Mouse (Mus musculus): ENCODE results near the gene Fgfr2.

The Fgfr2 gene

DNA sequence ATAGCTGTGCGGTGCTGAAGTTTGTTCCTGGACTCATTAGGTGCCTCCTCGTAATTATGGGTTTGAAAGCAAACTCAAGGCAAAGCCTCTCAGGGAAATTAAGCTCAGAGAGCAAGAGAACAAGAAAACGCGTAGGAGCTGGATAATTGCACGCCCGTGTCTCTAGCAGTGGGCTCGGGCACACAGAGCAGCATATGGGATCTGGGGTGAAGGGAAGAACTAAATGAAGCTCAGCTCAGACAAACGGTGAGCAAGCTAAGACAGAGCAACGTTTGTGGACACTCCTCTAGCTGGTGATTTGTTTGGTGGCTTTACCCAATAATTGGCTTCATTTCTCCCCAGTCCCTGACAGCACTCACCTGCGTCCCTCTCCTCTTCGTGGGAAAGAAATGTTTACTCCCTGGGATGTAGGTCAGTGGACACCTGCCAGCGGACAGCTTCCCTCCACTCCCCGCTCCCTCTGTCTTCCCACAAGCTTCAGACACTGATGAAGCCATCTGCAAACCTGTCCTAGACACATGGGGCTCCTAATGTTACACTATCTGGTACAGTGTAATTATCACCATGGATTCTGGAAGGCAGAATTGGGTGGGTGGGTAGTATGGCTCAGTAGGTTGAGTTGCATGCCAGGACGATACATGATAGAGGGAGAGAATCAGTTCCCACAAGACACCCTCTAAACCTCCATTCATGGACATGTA is 1117.0 kb downstream of the Fgfr2 start:
- DNase-seq (ENCODE audit: low read depth, low spot score) = no peak

GRCm38 (mm10) chr7:131992873-131993272 is 1130.3 kb downstream of the Fgfr2 start:
- no peak for DNase-seq (ENCODE audit: low read depth, low spot score)

GRCm38 (mm10) chr7:131992226-131992625 is 1130.9 kb downstream of the Fgfr2 start:
- DNase-seq (ENCODE audit: low read depth, low spot score) = no peak

- no peak for DNase-seq (ENCODE audit: low read depth, low spot score)
These were observed 1134.1 kb downstream of the Fgfr2 start for GRCm38 (mm10) chr7:131989056-131989455.

DNA sequence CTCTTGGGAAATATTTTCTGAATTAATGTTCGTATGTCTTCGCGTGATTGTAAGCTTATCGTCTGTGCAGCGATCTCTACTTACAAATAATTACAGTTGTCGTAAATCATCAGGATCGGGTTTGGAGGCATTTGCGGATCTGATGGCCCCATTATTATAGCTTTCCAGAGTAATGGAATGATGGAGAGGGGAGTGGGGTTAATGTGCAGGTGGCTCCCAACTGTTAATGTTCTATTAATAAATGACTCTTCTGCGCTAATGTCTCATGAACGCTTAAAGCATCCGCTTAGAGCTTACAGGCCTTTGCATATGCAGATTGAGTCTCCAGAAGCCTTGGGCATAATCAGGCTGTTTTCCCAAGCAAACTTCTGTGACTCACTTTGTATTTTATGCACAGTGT is 1144.5 kb downstream of the Fgfr2 start:
- no peak for DNase-seq (ENCODE audit: low read depth, low spot score)

DNA sequence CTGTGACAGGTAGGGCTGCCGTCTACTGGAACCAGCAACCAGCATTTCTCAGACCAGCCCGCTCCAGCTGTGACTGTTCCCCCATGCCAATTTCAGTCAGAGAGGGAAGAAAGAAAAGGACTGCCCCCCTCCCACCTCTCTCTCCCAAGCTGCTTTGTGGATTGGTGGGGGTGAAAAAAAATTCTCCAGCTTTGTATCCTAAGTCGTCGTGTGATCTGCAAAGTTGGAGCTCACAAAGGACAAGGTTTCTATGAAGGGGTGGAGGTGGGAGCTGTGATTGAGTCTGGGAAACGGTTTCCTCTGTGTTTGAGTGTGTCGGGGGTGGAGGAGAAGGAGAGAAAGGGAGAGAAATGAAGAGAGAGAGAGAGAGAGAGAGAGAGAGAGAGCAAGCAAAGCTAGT is 1147.3 kb downstream of the Fgfr2 start:
- no peak for DNase-seq (ENCODE audit: low read depth, low spot score)

DNA sequence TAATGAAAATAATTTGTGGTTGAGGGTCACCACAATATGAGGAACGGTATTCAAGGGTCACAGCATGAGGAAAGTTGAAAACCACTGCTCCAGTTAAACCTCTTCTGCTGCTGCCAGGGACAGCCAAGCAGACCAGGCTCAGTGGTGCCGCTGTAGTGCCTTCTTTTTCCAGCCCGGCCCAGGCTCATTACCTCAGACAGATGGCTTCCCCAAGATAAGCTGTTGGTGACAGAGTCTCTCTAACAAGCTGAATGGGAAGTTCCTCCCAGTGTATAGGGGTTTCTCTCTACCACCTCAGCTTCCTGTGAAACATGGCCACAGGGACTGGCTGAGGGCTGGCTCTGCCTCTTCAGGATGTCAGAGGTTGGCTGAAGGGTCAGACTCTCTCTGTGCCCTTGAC is 1152.9 kb downstream of the Fgfr2 start:
- no peak for DNase-seq (ENCODE audit: low read depth, low spot score)

DNA sequence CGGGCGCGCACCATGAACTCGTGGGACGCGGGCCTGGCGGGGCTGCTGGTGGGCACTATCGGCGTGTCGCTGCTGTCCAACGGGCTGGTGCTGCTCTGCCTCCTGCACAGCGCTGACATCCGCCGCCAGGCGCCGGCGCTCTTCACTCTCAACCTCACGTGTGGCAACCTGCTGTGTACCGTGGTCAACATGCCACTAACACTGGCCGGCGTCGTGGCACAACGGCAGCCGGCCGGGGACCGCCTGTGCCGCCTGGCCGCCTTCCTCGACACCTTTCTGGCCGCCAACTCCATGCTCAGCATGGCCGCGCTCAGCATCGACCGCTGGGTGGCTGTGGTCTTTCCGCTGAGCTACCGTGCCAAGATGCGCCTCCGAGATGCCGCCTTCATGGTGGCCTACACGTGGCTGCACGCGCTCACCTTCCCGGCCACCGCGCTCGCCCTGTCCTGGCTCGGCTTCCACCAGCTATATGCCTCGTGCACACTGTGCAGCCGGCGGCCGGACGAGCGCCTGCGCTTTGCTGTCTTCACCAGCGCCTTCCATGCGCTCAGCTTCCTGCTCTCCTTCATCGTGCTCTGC is 1156.1 kb downstream of the Fgfr2 start:
- DNase-seq (ENCODE audit: low read depth, low spot score) = no peak

DNA sequence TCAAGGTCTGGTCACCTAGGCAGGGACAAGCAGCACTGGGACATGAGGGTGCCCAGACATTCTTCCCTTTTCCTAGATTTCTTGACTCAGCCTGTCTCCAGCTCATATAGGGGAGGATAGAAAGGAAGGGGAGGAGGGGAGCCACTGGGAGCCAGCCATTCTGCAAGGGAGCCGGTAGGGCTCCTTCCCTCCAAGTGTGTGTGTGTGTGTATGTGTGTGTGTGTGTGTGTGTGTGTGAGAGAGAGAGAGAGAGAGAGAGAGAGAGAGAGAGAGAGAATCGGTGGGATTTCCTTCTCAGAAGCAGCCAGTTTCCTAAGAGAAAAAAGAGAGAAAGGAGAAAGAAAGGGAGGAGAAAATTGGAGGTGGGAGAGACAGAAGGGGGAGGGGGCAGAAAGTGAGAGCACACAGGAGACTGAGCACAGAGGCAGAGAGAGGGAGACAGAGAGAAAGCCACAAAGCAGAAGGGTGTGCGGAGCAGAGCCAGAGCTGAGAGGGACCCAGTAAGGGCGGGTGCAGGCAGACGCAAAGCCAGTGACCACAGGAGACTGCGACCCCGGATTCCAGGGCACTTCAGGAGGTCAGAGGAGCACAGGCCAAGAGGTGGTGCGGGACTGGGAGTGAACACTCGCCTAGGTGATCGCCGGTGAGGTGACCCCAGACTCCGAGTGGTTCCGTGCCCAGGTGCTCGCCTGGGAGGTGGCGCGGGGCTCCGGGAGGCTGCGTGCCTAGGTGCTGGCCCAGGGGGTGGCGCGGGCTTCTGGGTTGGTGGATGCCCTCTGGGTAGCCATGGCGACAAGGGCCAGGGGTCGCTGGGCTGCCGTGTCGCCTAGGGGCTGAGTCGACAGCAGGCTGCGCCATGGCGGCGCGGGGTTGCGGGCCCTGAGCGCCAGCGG is 1156.9 kb downstream of the Fgfr2 start, which contains the start of gene Gpr26:
Gpr26 (plus strand) TSS at position 438 of the 893 bp plus-strand sequence.
- no peak for DNase-seq (ENCODE audit: low read depth, low spot score)

DNA sequence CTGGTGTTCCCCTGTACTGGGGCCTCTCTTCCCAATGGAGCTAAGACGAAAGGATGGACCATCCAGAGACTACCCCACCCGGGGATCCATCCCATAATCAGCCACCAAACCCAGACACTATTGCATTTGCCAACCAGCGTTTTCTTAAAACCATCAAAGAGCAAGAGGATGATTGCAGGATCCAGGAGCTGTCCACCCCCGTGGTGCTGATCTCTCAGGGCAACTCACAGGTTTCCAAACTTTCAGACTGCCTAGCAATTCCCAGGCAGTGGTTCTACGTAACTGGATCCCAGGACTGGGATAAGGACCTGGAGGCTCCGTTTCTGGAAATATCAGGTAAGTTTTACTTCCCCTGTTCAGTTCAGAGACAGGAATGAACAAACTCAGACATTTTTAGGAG is 1162.6 kb downstream of the Fgfr2 start:
- DNase-seq (ENCODE audit: low read depth, low spot score) = no peak

DNA sequence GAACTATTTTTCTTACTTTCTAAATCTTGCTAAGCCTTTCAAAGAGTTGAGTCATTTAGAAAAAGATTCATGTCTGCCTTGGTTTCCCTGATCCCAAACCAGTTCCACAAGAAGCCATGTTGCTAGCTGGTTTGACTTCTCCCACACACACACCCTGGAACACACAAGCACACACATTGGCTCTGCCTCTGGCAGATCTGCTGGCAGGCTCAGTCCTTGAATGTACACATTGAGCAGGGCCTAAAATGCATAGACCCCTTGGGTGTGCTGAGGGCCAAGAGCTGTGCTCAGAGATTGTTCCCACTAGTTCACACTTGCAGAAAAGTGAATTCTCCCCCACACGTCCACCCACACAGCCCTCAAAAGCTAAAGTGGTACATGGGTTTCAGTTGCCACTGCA is 1164.4 kb downstream of the Fgfr2 start:
- no peak for DNase-seq (ENCODE audit: low read depth, low spot score)

- no peak for DNase-seq (ENCODE audit: low read depth, low spot score)
These were observed 1169.7 kb downstream of the Fgfr2 start for GRCm38 (mm10) chr7:131953402-131953801.

DNA sequence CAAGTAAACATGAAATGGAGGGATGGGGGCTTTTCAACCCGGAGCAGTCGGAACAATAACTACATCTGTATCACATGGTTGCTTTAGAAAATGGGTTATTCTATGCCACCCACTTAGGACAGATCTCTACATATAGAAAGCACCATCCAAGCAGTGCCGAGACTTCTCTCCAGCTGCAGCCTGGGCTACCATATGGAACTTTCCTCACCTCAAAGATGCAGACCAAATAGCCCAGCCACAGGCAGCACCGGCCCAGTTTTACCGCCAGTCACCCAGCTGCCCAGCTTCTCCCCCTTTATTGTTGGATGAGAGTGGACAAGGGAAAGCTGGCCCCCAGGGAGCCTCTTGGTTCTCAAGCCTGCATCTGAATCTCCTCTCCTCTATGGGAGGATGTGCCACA is 1172.0 kb downstream of the Fgfr2 start:
- no peak for DNase-seq (ENCODE audit: low read depth, low spot score)

GRCm38 (mm10) chr7:131937611-131938010 is 1185.5 kb downstream of the Fgfr2 start:
- DNase-seq (ENCODE audit: low read depth, low spot score) = no peak

- no peak for DNase-seq (ENCODE audit: low read depth, low spot score)
These were observed 1195.7 kb downstream of the Fgfr2 start for GRCm38 (mm10) chr7:131927288-131928050.

- DNase-seq (ENCODE audit: low read depth, low spot score) = no peak
These were observed 1205.8 kb downstream of the Fgfr2 start for GRCm38 (mm10) chr7:131917384-131917783.

- DNase-seq (ENCODE audit: low read depth, low spot score) = peak; percentile 76
These were observed 1213.5 kb downstream of the Fgfr2 start for GRCm38 (mm10) chr7:131909611-131910010.

GRCm38 (mm10) chr7:131906499-131907190 is 1216.5 kb downstream of the Fgfr2 start:
- peak; percentile 54 for DNase-seq (ENCODE audit: low read depth, low spot score)

DNA sequence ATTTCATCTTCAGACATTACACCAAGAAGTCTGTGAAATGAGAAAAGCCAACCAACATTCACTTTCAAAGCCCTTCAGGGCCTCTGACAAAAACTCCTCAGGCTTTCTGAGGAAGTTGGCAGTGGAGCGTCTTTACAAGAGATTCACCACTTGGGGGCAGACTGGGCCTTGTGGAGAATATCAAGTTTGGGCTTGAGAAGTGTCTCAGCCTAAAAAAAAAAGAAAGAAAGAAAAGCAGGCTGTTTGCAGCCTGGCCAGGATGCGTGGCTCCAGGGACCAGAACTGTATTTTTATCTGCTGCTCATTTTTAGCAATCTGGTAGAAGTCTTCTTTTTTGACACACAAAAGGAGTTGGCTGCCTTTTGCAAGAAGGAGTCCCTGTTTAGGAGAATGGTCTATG is 1223.8 kb downstream of the Fgfr2 start:
- DNase-seq (ENCODE audit: low read depth, low spot score) = peak; percentile 87

DNA sequence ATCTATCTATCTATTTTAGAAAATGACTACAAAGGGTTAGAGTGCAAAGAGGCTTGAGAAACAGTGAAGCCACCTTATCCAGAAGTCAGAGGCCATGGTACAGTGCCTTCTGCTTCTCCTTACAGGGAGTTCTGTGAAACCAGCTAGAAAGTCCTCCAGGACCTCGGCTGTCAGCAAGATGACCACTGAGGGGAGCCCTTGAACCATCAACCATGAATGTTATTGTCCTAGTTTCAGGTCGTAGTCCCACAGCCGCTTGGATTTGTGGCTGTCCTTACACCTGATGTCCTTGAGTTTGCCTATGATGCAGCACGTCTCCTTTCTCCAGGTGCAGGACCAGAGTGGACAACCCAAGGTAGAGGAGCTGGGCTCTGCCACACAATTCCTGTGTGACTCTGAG is 1225.9 kb downstream of the Fgfr2 start:
- peak; percentile 26 for DNase-seq (ENCODE audit: low read depth, low spot score)

DNA sequence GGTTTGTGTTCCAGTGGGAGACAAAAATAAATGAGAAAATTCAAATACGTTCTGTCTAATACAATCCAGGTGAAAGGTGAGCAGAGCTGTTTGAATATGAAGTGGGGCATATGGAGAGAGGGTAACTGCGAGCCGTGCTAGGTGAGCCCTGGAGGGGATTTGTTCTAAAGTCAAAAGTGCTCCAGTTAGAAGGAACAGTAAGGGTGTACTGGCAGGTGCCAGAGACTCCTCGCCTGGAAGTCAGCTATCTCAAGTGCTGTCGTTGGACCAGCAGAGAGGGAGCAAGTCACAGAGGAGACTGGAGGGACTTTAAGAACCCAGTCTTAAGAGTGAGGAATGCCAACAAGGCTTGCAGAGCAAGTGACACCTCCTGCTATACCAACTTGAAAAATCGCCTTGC is 1240.3 kb downstream of the Fgfr2 start:
- no peak for DNase-seq (ENCODE audit: low read depth, low spot score)
